ENCODE assay signal across 27 mouse cellular contexts in the genomic region with DNA sequence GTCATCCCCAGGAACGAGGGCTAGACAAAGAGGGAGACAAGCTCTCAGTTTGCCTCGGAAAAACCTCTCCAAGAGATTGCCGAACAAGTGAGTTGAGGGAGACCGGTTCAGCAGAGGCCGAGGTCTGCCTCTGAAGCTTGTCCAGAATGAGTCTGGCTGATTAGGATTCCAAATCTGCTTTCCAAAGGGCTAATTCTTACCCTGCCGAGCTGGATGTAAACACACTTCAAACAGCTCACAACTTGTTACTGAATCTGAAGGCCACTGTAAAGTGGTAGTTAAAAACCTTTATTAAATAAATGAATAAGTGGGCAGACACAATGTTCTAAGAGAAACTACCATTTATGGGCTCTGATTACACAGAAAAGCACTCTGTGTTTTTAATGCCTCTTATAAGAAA.
A peak's percentile ranks its signal among the peaks of the same experiment; 100 is the strongest.
DNase-seq lines count a peak whose midpoint lies in the region; ATAC-seq and TF ChIP-seq lines count a peak whose summit lies in the region.
"Had no signal": no experiment of that assay in that cellular context is flagged by ENCODE, and none has a peak within 500 bp of the region (broad histone marks: within the 10 kb centered on the region; RNA-seq: fewer than 3 reads in every experiment).

No protein-coding gene starts in this region.

- WGBS in forebrain, embryonic 14.5 days, result 18% methylated on average over 6 of the region's 6 CpGs
- WGBS in forebrain, embryonic 12.5 days, result 21% methylated on average over 6 of the region's 6 CpGs
- 29% methylated on average over 6 of the region's 6 CpGs for WGBS in heart, embryonic 12.5 days
- WGBS in lung, embryonic 16.5 days, result 30% methylated on average over 6 of the region's 6 CpGs

- H3K36me3 ChIP-seq in forebrain, embryonic 14.5 days (ENCODE audit: control insufficient read depth, insufficient read depth, low read length), result no peaks in the 10 kb centered on the region
- no peaks in the 10 kb centered on the region for H3K36me3 ChIP-seq in forebrain, embryonic 12.5 days (replicated peaks)
- no peaks in the 10 kb centered on the region for H3K36me3 ChIP-seq in heart, embryonic 12.5 days
- H3K36me3 ChIP-seq in lung, embryonic 16.5 days (ENCODE audit: control insufficient read depth, insufficient read depth, low read length), result no peaks in the 10 kb centered on the region
- H3K36me3 ChIP-seq: embryonic facial prominence, embryonic 10.5 days; embryonic facial prominence, embryonic 13.5 days; forebrain, embryonic 15.5 days had no signal

- H3K4me1 ChIP-seq in forebrain, embryonic 14.5 days (ENCODE audit: control insufficient read depth, insufficient read depth, low read length), result peaks cover 3% of the 10 kb centered on the region; the same call in 1 of the 2 replicates
- peaks cover 6% of the 10 kb centered on the region for H3K4me1 ChIP-seq in forebrain, embryonic 12.5 days
- H3K4me1 ChIP-seq in heart, embryonic 12.5 days (replicated peaks), result peaks cover 4% of the 10 kb centered on the region; the same call in 1 of the 2 replicates
- H3K4me1 ChIP-seq in lung, embryonic 16.5 days (replicated peaks; ENCODE audit: control insufficient read depth, insufficient read depth, low read length), result peaks cover 3% of the 10 kb centered on the region

- TF ChIP-seq CTCF in brain, embryonic 14.5 days (IDR thresholded peaks at IDR 0.05; ENCODE audit: borderline replicate concordance, extremely low read depth, insufficient read depth, insufficient read length), result no peak

- H3K4me2 ChIP-seq in forebrain, embryonic 14.5 days (ENCODE audit: low read length), result no peak overlapping the region
- no peak overlapping the region for H3K4me2 ChIP-seq in forebrain, embryonic 12.5 days
- H3K4me2 ChIP-seq in heart, embryonic 12.5 days, result peak overlapping the region; percentile 16; the same call in 1 of the 2 replicates
- H3K4me2 ChIP-seq in lung, embryonic 16.5 days (ENCODE audit: low read depth, low read length), result no peak overlapping the region
- H3K4me2 ChIP-seq: embryonic facial prominence, embryonic 13.5 days; forebrain, embryonic 15.5 days; hindbrain, embryonic 14.5 days had no signal

- no peak overlapping the region for H3K4me3 ChIP-seq in forebrain, embryonic 14.5 days (ENCODE audit: low read depth, low read length)
- no peak overlapping the region for H3K4me3 ChIP-seq in forebrain, embryonic 12.5 days (replicated peaks)
- H3K4me3 ChIP-seq in heart, embryonic 12.5 days, result no peak overlapping the region
- no peak overlapping the region for H3K4me3 ChIP-seq in lung, embryonic 16.5 days (ENCODE audit: low read length)
- H3K4me3 ChIP-seq: embryonic facial prominence, embryonic 10.5 days; embryonic facial prominence, embryonic 13.5 days; erythroblast, embryonic 14.5 days; forebrain, embryonic 15.5 days; heart, adult 2 months had no signal

- no peaks in the 10 kb centered on the region for H3K27me3 ChIP-seq in forebrain, embryonic 14.5 days (replicated peaks; ENCODE audit: control insufficient read depth, insufficient read depth, low read length)
- no peaks in the 10 kb centered on the region for H3K27me3 ChIP-seq in forebrain, embryonic 12.5 days
- H3K27me3 ChIP-seq in heart, embryonic 12.5 days (replicated peaks), result no peaks in the 10 kb centered on the region
- H3K27me3 ChIP-seq in lung, embryonic 16.5 days (ENCODE audit: control insufficient read depth, insufficient read depth, low read depth, low read length), result no peaks in the 10 kb centered on the region
- H3K27me3 ChIP-seq: embryonic facial prominence, embryonic 13.5 days; forebrain, embryonic 15.5 days; Patski had no signal

- TF ChIP-seq POLR2A in brain, embryonic 14.5 days (IDR thresholded peaks at IDR 0.05; ENCODE audit: borderline replicate concordance, extremely low read depth, insufficient read depth, insufficient read length, poor library complexity, severe bottlenecking), result no peak

- peak; percentile 45 for DNase-seq in forebrain, embryonic 14.5 days (ENCODE audit: low spot score)
- DNase-seq in heart, adult 9 months (ENCODE audit: low spot score in 2 of 2), result no peak
- DNase-seq in lung, adult 18-20 months, result no peak
- peak; percentile 64 for DNase-seq in brain, embryonic 14.5 days (ENCODE audit: low read depth)
- no peak for DNase-seq in ovary, postnatal 36 days (ENCODE audit: low spot score)
- DNase-seq: adrenal gland, postnatal 10 days; adrenal gland, postnatal 36 days; cerebellum, adult 11 months; cerebellum, adult 2 months; cerebellum, adult 9-11 months; cerebellum, postnatal 25 days; embryo, embryonic 11 days; gastrocnemius, postnatal 10 days; gastrocnemius, postnatal 36 days; heart, adult 2 months had no signal

- no peaks in the 10 kb centered on the region for H3K9me3 ChIP-seq in forebrain, embryonic 14.5 days (replicated peaks; ENCODE audit: control insufficient read depth, low read length)
- no peaks in the 10 kb centered on the region for H3K9me3 ChIP-seq in forebrain, embryonic 12.5 days
- no peaks in the 10 kb centered on the region for H3K9me3 ChIP-seq in heart, embryonic 12.5 days (replicated peaks)
- H3K9me3 ChIP-seq in lung, embryonic 16.5 days (ENCODE audit: control insufficient read depth, low read length), result no peaks in the 10 kb centered on the region
- H3K9me3 ChIP-seq: embryonic facial prominence, embryonic 10.5 days; embryonic facial prominence, embryonic 13.5 days; forebrain, embryonic 15.5 days had no signal

- ATAC-seq in forebrain, embryonic 14.5 days, result 0 out of 2 replicates have a peak, but pooled peaks have one; percentile 29
- no peak for ATAC-seq in forebrain, embryonic 12.5 days (ENCODE audit: low FRiP score)
- ATAC-seq in heart, embryonic 12.5 days (ENCODE audit: insufficient number of reproducible peaks, low FRiP score), result no peak
- 0 out of 2 replicates have a peak, but pooled peaks have one; percentile 17 for ATAC-seq in lung, embryonic 16.5 days (ENCODE audit: low read depth)
- ATAC-seq: forebrain, embryonic 15.5 days; hindbrain, postnatal 0 days; inflammation-experienced regulatory T-cells, adult 6 months; intestine, embryonic 16.5 days; Patski had no signal

- H3K27ac ChIP-seq in forebrain, embryonic 14.5 days (ENCODE audit: low read depth, low read length), result no peak overlapping the region
- no peak overlapping the region for H3K27ac ChIP-seq in forebrain, embryonic 12.5 days
- H3K27ac ChIP-seq in heart, embryonic 12.5 days (ENCODE audit: poor library complexity, severe bottlenecking), result no peak overlapping the region
- H3K27ac ChIP-seq in lung, embryonic 16.5 days (ENCODE audit: low read length), result no peak overlapping the region
- H3K27ac ChIP-seq: embryonic facial prominence, embryonic 10.5 days; embryonic facial prominence, embryonic 13.5 days; forebrain, embryonic 15.5 days; heart, adult 2 months; hindbrain, embryonic 14.5 days; hindbrain, postnatal 0 days had no signal

- H3K9ac ChIP-seq in forebrain, embryonic 14.5 days (ENCODE audit: low read length), result no peak overlapping the region
- H3K9ac ChIP-seq in forebrain, embryonic 12.5 days, result no peak overlapping the region
- no peak overlapping the region for H3K9ac ChIP-seq in heart, embryonic 12.5 days
- no peak overlapping the region for H3K9ac ChIP-seq in lung, embryonic 16.5 days (ENCODE audit: low read length)
- H3K9ac ChIP-seq: embryonic facial prominence, embryonic 13.5 days; forebrain, embryonic 15.5 days; hindbrain, embryonic 14.5 days had no signal

Comparison
In these comparisons a context has a peak if more than half of its experiments do, and no peak if none do; other contexts are left out.
1. ATAC-seq: peak in forebrain, embryonic 14.5 days (single experiment) and lung, embryonic 16.5 days (single experiment); none in forebrain, embryonic 12.5 days (single experiment) and heart, embryonic 12.5 days (single experiment).
2. DNase-seq: peak in forebrain, embryonic 14.5 days (single experiment) and brain, embryonic 14.5 days (single experiment); none in heart, adult 9 months (0 of 2), lung, adult 18-20 months (0 of 2) and ovary, postnatal 36 days (single experiment).